Mouse (Mus musculus): ENCODE data around the gene Fbxl13. TPM values are rescaled to one million over a fixed set of nuclear protein-coding genes. Genes with fewer than 3 reads are reported as not detected.
A peak's percentile ranks its signal among the peaks of the same experiment; 100 is the strongest.

Gene Fbxl13
- polyA plus RNA-seq, 1 experiment from 2014 or later = 0.13 TPM

GRCm38 (mm10) chr5:21505159-21505558 is 140.3 kb downstream of the Fbxl13 start:
- Histone ChIP-seq H3K4me1 (no peaks in the 10 kb centered on the region), H3K9me3 (replicated peaks) (no peaks in the 10 kb centered on the region), H3K36me3 (no peaks in the 10 kb centered on the region), H3K4me2 (no peak overlapping the region), H3K4me3 (replicated peaks) (no peak overlapping the region), H3K27ac (replicated peaks) (no peak overlapping the region), H3K9ac (replicated peaks) (no peak overlapping the region), H3K27me3 (replicated peaks) (no peaks in the 10 kb centered on the region)
- ATAC-seq (ENCODE audit: low FRiP score) = no peak
- WGBS = 86% methylated on average over 8 of the region's 8 CpGs

GRCm38 (mm10) chr5:21502936-21503610 is 142.4 kb downstream of the Fbxl13 start:
- Histone ChIP-seq H3K9me3 (replicated peaks) (no peaks in the 10 kb centered on the region), H3K9ac (replicated peaks) (no peak overlapping the region), H3K4me2 (no peak overlapping the region), H3K4me3 (replicated peaks) (no peak overlapping the region), H3K36me3 (no peaks in the 10 kb centered on the region), H3K4me1 (no peaks in the 10 kb centered on the region), H3K27me3 (replicated peaks) (no peaks in the 10 kb centered on the region), H3K27ac (replicated peaks) (no peak overlapping the region)
- 82% methylated on average over 13 of the region's 13 CpGs for WGBS
- ATAC-seq (ENCODE audit: low FRiP score) = no peak

DNA sequence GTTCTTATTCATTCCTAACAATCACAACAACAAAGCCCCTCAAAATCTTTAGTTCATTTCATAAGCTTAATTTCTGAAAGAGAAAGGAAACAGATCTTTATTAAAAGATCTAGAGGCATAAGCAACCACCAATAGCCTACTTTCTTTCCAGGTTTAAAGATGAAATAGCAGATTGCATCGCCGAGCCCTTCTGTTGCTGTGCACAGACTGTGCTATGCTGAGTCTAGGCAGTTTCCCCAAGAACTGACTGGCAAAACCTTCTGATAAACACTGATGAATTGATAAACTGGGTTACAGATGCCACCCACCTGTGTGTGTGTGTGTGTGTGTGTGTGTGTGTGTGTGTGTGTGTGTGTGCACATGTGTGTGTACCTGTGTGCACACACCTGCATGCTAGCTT is 144.5 kb downstream of the Fbxl13 start:
- Histone ChIP-seq H3K9me3 (replicated peaks) (no peaks in the 10 kb centered on the region), H3K4me1 (no peaks in the 10 kb centered on the region), H3K27ac (replicated peaks) (no peak overlapping the region), H3K4me3 (replicated peaks) (no peak overlapping the region), H3K27me3 (replicated peaks) (no peaks in the 10 kb centered on the region), H3K4me2 (no peak overlapping the region), H3K36me3 (no peaks in the 10 kb centered on the region), H3K9ac (replicated peaks) (no peak overlapping the region)
- no peak for ATAC-seq (ENCODE audit: low FRiP score)
- WGBS = 91% methylated on average over 2 of the region's 2 CpGs

GRCm38 (mm10) chr5:21500133-21500532 is 145.3 kb downstream of the Fbxl13 start:
- WGBS = 87% methylated on average over 10 of the region's 10 CpGs
- Histone ChIP-seq H3K9me3 (replicated peaks) (no peaks in the 10 kb centered on the region), H3K9ac (replicated peaks) (no peak overlapping the region), H3K4me2 (no peak overlapping the region), H3K36me3 (no peaks in the 10 kb centered on the region), H3K27ac (replicated peaks) (no peak overlapping the region), H3K4me1 (no peaks in the 10 kb centered on the region), H3K27me3 (replicated peaks) (no peaks in the 10 kb centered on the region), H3K4me3 (replicated peaks) (no peak overlapping the region)
- ATAC-seq (ENCODE audit: low FRiP score) = no peak

- Histone ChIP-seq H3K4me3 (replicated peaks) (no peak overlapping the region), H3K9ac (replicated peaks) (no peak overlapping the region), H3K4me2 (no peak overlapping the region), H3K9me3 (replicated peaks) (no peaks in the 10 kb centered on the region), H3K27me3 (replicated peaks) (no peaks in the 10 kb centered on the region), H3K36me3 (no peaks in the 10 kb centered on the region), H3K4me1 (no peaks in the 10 kb centered on the region), H3K27ac (replicated peaks) (no peak overlapping the region)
- ATAC-seq (ENCODE audit: low FRiP score) = no peak
- 70% methylated on average over 11 of the region's 11 CpGs for WGBS
Measured at GRCm38 (mm10) chr5:21498925-21499324, 146.5 kb downstream of the Fbxl13 start.

DNA sequence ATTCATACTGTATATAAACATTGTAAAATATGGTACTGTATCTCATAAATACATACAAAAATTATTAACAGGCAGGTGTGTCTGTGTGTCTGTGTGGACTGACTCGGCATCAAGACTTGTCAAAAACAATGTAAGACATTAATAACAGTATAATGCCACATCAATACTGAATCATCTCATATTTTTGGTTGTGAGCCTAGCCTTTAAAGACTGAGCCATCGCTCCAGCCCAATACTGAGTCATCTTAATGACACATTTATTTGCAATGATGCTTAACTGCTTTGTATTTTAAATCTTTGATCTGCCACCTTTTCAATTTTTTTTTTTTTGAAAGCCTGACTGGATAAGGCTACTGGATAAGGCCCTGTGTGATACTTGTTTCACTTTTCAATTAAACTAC is 146.9 kb downstream of the Fbxl13 start:
- Histone ChIP-seq H3K9ac (replicated peaks) (no peak overlapping the region), H3K36me3 (no peaks in the 10 kb centered on the region), H3K27me3 (replicated peaks) (no peaks in the 10 kb centered on the region), H3K4me2 (no peak overlapping the region), H3K4me1 (no peaks in the 10 kb centered on the region), H3K4me3 (replicated peaks) (no peak overlapping the region), H3K27ac (replicated peaks) (no peak overlapping the region), H3K9me3 (replicated peaks) (no peaks in the 10 kb centered on the region)
- ATAC-seq (ENCODE audit: low FRiP score) = no peak
- 86% methylated on average over 2 of the region's 2 CpGs for WGBS

- no peaks in the 10 kb centered on the region for H3K36me3 ChIP-seq
- H3K9ac ChIP-seq (replicated peaks) = no peak overlapping the region
- no peaks in the 10 kb centered on the region for H3K27me3 ChIP-seq (replicated peaks)
- no peaks in the 10 kb centered on the region for H3K9me3 ChIP-seq (replicated peaks)
- no peak overlapping the region for H3K4me3 ChIP-seq (replicated peaks)
- no peak overlapping the region for H3K27ac ChIP-seq (replicated peaks)
- no peak for ATAC-seq (ENCODE audit: low FRiP score)
- no peaks in the 10 kb centered on the region for H3K4me1 ChIP-seq
- H3K4me2 ChIP-seq = no peak overlapping the region
- WGBS = 70% methylated on average over 3 of the region's 3 CpGs
Measured at GRCm38 (mm10) chr5:21496881-21497280, 148.6 kb downstream of the Fbxl13 start.

DNA sequence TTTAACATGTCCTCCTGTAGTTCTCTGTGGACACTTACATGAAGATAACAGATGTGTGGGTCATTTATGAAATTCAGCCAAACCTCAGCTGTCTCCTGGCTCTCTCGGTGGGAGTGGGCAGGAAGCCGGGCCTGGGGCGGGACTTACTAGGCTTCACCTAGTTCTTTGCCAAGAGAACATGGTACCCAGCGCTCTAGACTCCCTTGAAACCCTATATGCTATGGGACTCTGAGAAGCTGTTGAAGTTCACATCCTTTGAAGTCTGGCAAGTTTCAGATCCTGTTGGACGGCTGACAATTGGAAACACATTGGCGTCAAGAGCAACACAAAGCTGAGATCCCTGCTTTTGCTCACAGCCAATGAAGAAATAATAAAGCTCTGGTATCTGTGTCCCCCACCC is 149.1 kb downstream of the Fbxl13 start:
- Histone ChIP-seq H3K27ac (replicated peaks) (no peak overlapping the region), H3K4me3 (replicated peaks) (no peak overlapping the region), H3K4me1 (no peaks in the 10 kb centered on the region), H3K9ac (replicated peaks) (no peak overlapping the region), H3K36me3 (no peaks in the 10 kb centered on the region), H3K9me3 (replicated peaks) (no peaks in the 10 kb centered on the region), H3K4me2 (no peak overlapping the region), H3K27me3 (replicated peaks) (no peaks in the 10 kb centered on the region)
- ATAC-seq (ENCODE audit: low FRiP score) = no peak
- WGBS = 88% methylated on average over 6 of the region's 6 CpGs

- no peaks in the 10 kb centered on the region for H3K9me3 ChIP-seq (replicated peaks)
- H3K9ac ChIP-seq (replicated peaks) = no peak overlapping the region
- H3K4me3 ChIP-seq (replicated peaks) = no peak overlapping the region
- no peaks in the 10 kb centered on the region for H3K36me3 ChIP-seq
- no peaks in the 10 kb centered on the region for H3K27me3 ChIP-seq (replicated peaks)
- WGBS = 76% methylated on average over 3 of the region's 3 CpGs
- H3K4me1 ChIP-seq = no peaks in the 10 kb centered on the region
- no peak for ATAC-seq (ENCODE audit: low FRiP score)
- H3K4me2 ChIP-seq = no peak overlapping the region
- no peak overlapping the region for H3K27ac ChIP-seq (replicated peaks)
Measured at GRCm38 (mm10) chr5:21494781-21495180, 150.7 kb downstream of the Fbxl13 start.

GRCm38 (mm10) chr5:21493294-21493999 is 152.0 kb downstream of the Fbxl13 start:
- H3K9me3 ChIP-seq (replicated peaks) = no peaks in the 10 kb centered on the region
- no peaks in the 10 kb centered on the region for H3K27me3 ChIP-seq (replicated peaks)
- H3K27ac ChIP-seq (replicated peaks) = no peak overlapping the region
- H3K4me1 ChIP-seq = no peaks in the 10 kb centered on the region; the same call in 1 of the 2 replicates
- 89% methylated on average over 8 of the region's 8 CpGs for WGBS
- H3K4me3 ChIP-seq (replicated peaks) = no peak overlapping the region
- H3K36me3 ChIP-seq = no peaks in the 10 kb centered on the region
- no peak for ATAC-seq (ENCODE audit: low FRiP score)
- H3K4me2 ChIP-seq = no peak overlapping the region
- H3K9ac ChIP-seq (replicated peaks) = no peak overlapping the region

- Histone ChIP-seq H3K9ac (replicated peaks) (no peak overlapping the region), H3K9me3 (replicated peaks) (no peaks in the 10 kb centered on the region), H3K4me3 (replicated peaks) (no peak overlapping the region), H3K36me3 (no peaks in the 10 kb centered on the region), H3K27ac (replicated peaks) (no peak overlapping the region), H3K27me3 (replicated peaks) (no peaks in the 10 kb centered on the region), H3K4me2 (no peak overlapping the region), H3K4me1 (no peaks in the 10 kb centered on the region; the same call in 1 of the 2 replicates)
- ATAC-seq (ENCODE audit: low FRiP score) = no peak
- 81% methylated on average over 3 of the region's 3 CpGs for WGBS
Measured at GRCm38 (mm10) chr5:21492213-21492612, 153.2 kb downstream of the Fbxl13 start.

- H3K4me3 ChIP-seq (replicated peaks) = no peak overlapping the region
- H3K9me3 ChIP-seq (replicated peaks) = no peaks in the 10 kb centered on the region
- H3K9ac ChIP-seq (replicated peaks) = no peak overlapping the region
- H3K27me3 ChIP-seq (replicated peaks) = no peaks in the 10 kb centered on the region
- no peak overlapping the region for H3K4me2 ChIP-seq
- WGBS = 20% methylated on average over 2 of the region's 2 CpGs
- no peaks in the 10 kb centered on the region; the same call in 1 of the 2 replicates for H3K4me1 ChIP-seq
- ATAC-seq (ENCODE audit: low FRiP score) = peak; percentile 74
- no peaks in the 10 kb centered on the region for H3K36me3 ChIP-seq
- no peak overlapping the region for H3K27ac ChIP-seq (replicated peaks)
Measured at GRCm38 (mm10) chr5:21491469-21491868, 154.0 kb downstream of the Fbxl13 start.

All from neural tube, embryonic 15.5 days (tissue).